In genomic region chr12:100780416-100780815, GRCm38 (mm10) we compare ENCODE assay signal across 29 mouse cellular contexts.
"Had no signal": no experiment of that assay in that cellular context is flagged by ENCODE, and none has a peak within 500 bp of the region (broad histone marks: within the 10 kb centered on the region; RNA-seq: fewer than 3 reads in every experiment).

No protein-coding gene starts in this region.

- H3K27me3 ChIP-seq: limb, embryonic 12.5 days; limb, embryonic 13.5 days; limb, embryonic 15.5 days; liver, embryonic 12.5 days; liver, embryonic 13.5 days; liver, embryonic 15.5 days; lung, embryonic 15.5 days; midbrain, embryonic 12.5 days; midbrain, embryonic 13.5 days; midbrain, embryonic 15.5 days had no signal

- H3K36me3 ChIP-seq: limb, embryonic 10.5 days; limb, embryonic 12.5 days; limb, embryonic 13.5 days; limb, embryonic 15.5 days; liver, embryonic 12.5 days; liver, embryonic 13.5 days; liver, embryonic 15.5 days; lung, embryonic 15.5 days; midbrain, embryonic 10.5 days; midbrain, embryonic 12.5 days; midbrain, embryonic 13.5 days; midbrain, embryonic 15.5 days had no signal

- DNase-seq: left cerebral cortex, postnatal 4 days; liver; liver, embryonic 13.5 days; liver, postnatal 0 days; lung, adult 2 months; lung, embryonic 14.5 days; lung, postnatal 10 days; lung, postnatal 14 days; lung, postnatal 36 days; lung, postnatal 4 days; midbrain, embryonic 14.5 days had no signal

- H3K9ac ChIP-seq: limb, embryonic 12.5 days; limb, embryonic 15.5 days; liver, embryonic 12.5 days; liver, embryonic 13.5 days; liver, embryonic 14.5 days; liver, embryonic 15.5 days; liver, postnatal 0 days; lung, embryonic 14.5 days; midbrain, embryonic 12.5 days; midbrain, embryonic 13.5 days; midbrain, embryonic 15.5 days had no signal

- H3K27ac ChIP-seq: limb, embryonic 10.5 days; liver, embryonic 12.5 days; liver, embryonic 13.5 days; liver, embryonic 14.5 days; liver, embryonic 15.5 days; midbrain, embryonic 10.5 days had no signal

- ATAC-seq: liver, embryonic 12.5 days; liver, postnatal 0 days; lung, postnatal 0 days; midbrain, embryonic 13.5 days; midbrain, embryonic 15.5 days; midbrain, embryonic 16.5 days had no signal

- H3K4me3 ChIP-seq: left cerebral cortex, adult 2 months; limb, embryonic 10.5 days; limb, embryonic 12.5 days; limb, embryonic 13.5 days; liver, embryonic 12.5 days; liver, embryonic 13.5 days; liver, embryonic 15.5 days; lung, embryonic 15.5 days; midbrain, embryonic 10.5 days; midbrain, embryonic 12.5 days; midbrain, embryonic 13.5 days; midbrain, embryonic 15.5 days had no signal

- H3K9me3 ChIP-seq: limb, embryonic 10.5 days; limb, embryonic 12.5 days; limb, embryonic 13.5 days; limb, embryonic 15.5 days; liver, embryonic 12.5 days; liver, embryonic 13.5 days; liver, embryonic 15.5 days; lung, embryonic 15.5 days; megakaryocyte, embryonic 14.5 days; midbrain, embryonic 10.5 days; midbrain, embryonic 12.5 days; midbrain, embryonic 13.5 days; midbrain, embryonic 15.5 days had no signal

- H3K4me2 ChIP-seq: limb, embryonic 12.5 days; liver, embryonic 11.5 days; liver, embryonic 12.5 days; liver, embryonic 13.5 days; liver, embryonic 15.5 days; midbrain, embryonic 11.5 days; midbrain, embryonic 12.5 days; midbrain, embryonic 13.5 days; midbrain, embryonic 15.5 days had no signal
